Mouse (Mus musculus) adrenal gland, adult 18-20 months (tissue): ENCODE measurements around the gene Slamf6. TPM values are rescaled to one million over a fixed set of nuclear protein-coding genes. Genes with fewer than 3 reads are reported as not detected.

Experiments
- DNase-seq, 2 experiments: peaks; one replicate each; pipeline ENCODE4 v3.0.0; 2021 to 2022; ENCODE audit warnings: low spot score in 2 of 2
- total RNA-seq, 2 experiments: library from RNA; stranded (reverse); gene quantifications; 1 replicate in 1 of 2; 2 replicates in 1 of 2; pipeline ENCODE4 v1.2.3; 2021

The Slamf6 gene
- total RNA-seq, 2 experiments from 2014 or later, result 0.30 to 0.35 TPM

GRCm38 (mm10) chr1:171994501-171994900 is 77.2 kb downstream of the Slamf6 start:
- DNase-seq, result no peak

DNA sequence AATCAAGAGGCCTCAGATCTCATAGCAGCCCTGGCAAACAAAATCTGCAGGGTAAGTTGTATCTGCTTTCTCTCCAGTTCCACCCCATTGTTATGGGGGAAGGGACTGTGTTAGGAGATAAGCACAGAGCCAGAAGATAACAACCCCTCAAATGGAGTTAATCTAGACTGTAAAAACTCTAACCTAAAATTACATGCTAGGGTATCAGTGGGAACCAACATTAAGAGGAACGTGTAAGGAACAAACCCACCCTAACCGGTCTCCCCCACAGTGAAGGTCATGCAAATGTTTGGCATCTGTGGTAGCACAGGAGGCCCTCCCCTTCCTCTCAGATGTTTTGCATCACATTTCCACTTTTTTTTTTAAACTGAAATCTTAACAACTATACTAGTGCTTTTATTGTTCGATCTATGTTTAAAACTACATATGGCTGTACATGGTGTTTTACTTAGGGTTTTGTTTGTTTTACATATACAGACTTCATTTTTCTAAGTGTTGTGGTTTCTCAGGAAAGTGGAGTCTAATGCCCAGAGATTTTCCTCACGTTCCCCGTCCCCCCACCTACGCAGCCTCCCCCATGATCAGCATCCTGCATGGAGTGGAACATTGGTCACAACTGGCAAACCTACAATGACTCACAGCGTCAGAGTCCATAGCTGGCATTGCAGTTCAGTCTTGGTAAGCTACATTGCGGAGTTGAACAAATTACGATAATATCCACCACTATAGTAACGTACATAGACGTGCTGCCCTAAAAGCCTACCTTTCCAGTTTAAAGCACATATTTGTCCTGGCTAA is 77.8 kb downstream of the Slamf6 start:
- no peak for DNase-seq

DNA sequence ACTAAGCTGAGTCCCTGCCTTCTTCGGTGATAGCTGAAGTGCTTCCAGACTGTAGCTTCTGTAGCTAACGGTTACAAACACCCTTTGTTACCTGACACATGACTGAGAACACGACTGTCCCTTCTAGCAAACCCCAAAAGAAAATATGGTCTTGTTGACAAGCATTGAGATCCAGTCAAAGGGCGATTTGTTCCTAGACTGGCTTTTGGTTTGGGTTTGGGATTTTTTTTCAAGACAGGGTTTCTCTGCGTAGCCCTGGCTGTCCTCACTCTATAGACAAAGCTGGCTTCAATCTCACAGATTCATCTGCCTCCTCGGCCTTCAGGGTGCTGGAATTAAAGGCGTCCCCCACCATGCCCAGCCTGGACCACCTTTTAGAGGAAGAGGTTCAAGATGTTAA is 79.4 kb downstream of the Slamf6 start:
- no peak for DNase-seq

- DNase-seq, result no peak
Observed at GRCm38 (mm10) chr1:171998820-171999597, 81.7 kb downstream of the Slamf6 start.

GRCm38 (mm10) chr1:172000641-172001040 is 83.3 kb downstream of the Slamf6 start:
- peak in 1 of 2 experiments; percentile 45 for DNase-seq

DNA sequence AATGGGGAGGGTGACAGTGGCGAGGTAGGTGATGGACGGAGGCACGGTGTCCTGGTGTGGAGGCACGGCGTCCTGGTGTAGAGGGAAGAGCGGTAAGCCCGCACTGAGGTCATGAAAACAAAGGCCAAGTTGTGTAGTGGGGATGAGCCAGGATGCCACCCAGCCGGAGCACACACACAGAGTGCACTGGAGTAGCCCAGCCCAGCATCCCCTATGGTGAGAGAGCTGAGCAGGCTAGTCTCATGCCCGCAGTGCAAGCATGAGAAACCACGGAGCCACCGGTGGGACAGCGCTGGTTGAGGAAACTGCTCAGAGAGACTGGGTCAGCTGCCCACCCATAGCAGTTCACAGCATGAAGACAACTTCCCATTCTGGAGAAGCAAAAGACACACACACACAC is 84.3 kb downstream of the Slamf6 start:
- no peak for DNase-seq

Other genes with a start within 250 kb of the Slamf6 start
- 1 to 10 TPM; 2.4 to 5.6 TPM for gene Cd48, start 235.5 kb upstream of the Slamf6 start, total RNA-seq
- under 1 TPM in 1 of 2 experiments, not detected in 1; 0.19 TPM for gene Slamf1, start 150.4 kb upstream of the Slamf6 start, total RNA-seq
- 10 to 100 TPM in 1 of 2 experiments, 1 to 10 TPM in 1; 3.7 to 11.1 TPM for gene Cd84, start 77.8 kb upstream of the Slamf6 start, total RNA-seq
- gene Gm10521, start 21.9 kb upstream of the Slamf6 start, total RNA-seq, result under 1 TPM; 0.10 to 0.51 TPM
- gene Vangl2, start 110.9 kb downstream of the Slamf6 start, total RNA-seq, result 1 to 10 TPM; 1.6 to 1.7 TPM
- not detected for gene Nhlh1, start 140.1 kb downstream of the Slamf6 start, total RNA-seq
- gene Copa, start 165.0 kb downstream of the Slamf6 start, total RNA-seq, result 100 to 1,000 TPM; 168 to 183 TPM
- gene Ncstn, start 165.3 kb downstream of the Slamf6 start, total RNA-seq, result 10 to 100 TPM; 79.5 to 94.9 TPM
- gene Pex19, start 209.2 kb downstream of the Slamf6 start, total RNA-seq, result 100 to 1,000 TPM; 121 to 130 TPM
- gene Dcaf8, start 230.6 kb downstream of the Slamf6 start, total RNA-seq, result 100 to 1,000 TPM in 1 of 2 experiments, 10 to 100 TPM in 1; 98.5 to 125 TPM